Mouse (Mus musculus) adrenal gland, adult 8-10 months (tissue): Measurements from ENCODE around the gene Bnc2. TPM values are rescaled to one million over a fixed set of nuclear protein-coding genes. Genes with fewer than 3 reads are reported as not detected.

Experiments
- DNase-seq: peaks from one replicate; pipeline ENCODE4 v3.0.0; 2022
- total RNA-seq, 4 experiments: library from RNA; stranded (reverse); gene quantifications; 2 replicates each; pipeline ENCODE4 v1.2.4; 2022

The Bnc2 gene
- total RNA-seq, 4 experiments from 2014 or later: 11.9 to 18.9 (median 15.8) TPM

DNA sequence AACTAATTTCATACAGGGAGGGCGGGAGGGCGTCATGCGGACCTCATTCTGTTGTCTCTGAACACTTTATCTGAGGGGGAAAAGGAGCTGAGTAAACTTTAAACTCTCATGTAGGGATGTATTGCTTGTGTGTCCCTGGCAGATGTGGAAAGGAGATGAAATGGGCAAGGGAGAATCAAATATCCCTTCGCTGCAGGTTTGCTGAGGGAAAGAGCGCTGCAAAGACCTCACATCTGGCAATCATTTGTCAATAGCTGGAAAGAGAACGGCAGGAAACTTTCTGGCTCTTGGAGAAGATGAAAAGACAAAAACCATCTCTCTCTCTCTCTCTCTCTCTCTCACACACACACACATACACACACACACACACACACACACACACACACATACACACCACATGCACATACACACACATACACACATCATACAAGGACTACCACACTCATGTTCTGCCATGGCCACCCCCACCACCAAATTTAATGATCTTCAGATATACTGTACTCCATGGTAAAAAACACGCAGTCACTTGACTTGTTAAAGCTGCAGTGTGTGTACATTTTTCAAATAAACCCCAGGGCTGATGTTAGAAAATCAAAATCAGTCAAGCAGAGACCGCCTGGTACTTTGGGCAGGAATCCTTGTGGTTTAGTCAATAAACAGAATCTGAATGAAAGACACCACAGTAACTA is 172.3 kb downstream of the Bnc2 start:
- no peak for DNase-seq

- DNase-seq: no peak
Observed at GRCm38 (mm10) chr4:84500796-84501349, 174.2 kb downstream of the Bnc2 start.

- no peak for DNase-seq
Observed at GRCm38 (mm10) chr4:84500259-84500658, 174.8 kb downstream of the Bnc2 start.

DNA sequence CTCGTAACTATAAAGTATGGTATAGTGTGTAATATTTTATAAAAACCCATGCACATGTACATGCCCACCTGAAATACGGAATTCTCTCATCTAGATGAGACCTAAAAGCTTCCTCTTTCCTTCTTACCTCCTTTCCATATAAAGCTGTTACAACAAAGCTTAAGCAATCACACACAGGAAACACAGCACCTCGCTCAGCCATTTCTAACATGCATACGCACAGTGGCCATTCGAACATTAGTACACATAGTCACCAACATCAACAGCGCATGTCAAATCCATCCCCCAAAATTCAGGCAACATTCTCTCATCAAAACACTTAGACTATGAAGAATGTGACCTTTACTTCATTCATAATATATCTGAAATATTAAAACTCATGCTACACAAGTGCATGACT is 176.6 kb downstream of the Bnc2 start:
- no peak for DNase-seq

DNA sequence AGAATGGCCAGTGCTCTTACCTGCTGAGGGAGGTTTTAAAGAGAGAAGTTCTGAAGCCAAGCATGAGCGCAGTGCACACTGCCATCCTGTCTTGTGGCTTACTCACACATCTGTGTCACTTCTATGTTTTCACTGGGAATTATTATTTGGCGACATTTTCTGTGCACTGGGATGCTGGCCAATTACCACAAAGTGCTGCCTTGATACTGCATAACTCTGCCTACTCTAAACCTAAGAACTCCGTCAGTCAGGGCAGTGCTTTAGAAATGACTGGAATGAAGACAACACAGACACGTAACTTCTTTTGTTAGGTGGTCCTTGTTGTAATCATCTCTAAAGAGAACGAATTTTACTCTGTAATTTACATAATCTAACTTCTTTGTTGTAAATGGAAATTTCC is 186.8 kb downstream of the Bnc2 start:
- DNase-seq: no peak

- no peak for DNase-seq
Observed at GRCm38 (mm10) chr4:84482680-84483079, 192.4 kb downstream of the Bnc2 start.

- no peak for DNase-seq
Observed at GRCm38 (mm10) chr4:84472643-84473042, 202.4 kb downstream of the Bnc2 start.

GRCm38 (mm10) chr4:84470106-84470885 is 204.8 kb downstream of the Bnc2 start:
- DNase-seq: no peak

DNA sequence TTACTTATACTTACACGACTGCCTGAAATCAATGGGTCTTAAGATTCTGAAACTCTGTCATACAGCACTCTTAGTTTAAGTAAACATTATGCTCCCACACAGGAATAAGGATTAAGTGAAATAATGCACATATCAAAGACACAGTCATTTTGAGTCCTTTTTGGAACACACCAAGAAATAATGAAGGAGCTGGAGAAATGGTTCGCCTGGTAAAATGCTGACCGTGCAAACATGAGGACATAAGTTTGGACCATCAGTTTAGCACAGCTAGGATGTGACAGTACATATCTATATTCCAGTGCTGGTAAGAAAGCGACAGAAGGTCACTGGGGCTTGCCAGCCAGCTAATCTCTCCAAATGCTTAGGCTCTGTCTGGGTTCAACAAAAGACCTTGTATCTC is 205.7 kb downstream of the Bnc2 start:
- no peak for DNase-seq

- no peak for DNase-seq
Observed at GRCm38 (mm10) chr4:84467722-84468121, 207.4 kb downstream of the Bnc2 start.

GRCm38 (mm10) chr4:84458218-84458560 is 216.9 kb downstream of the Bnc2 start:
- no peak for DNase-seq

DNA sequence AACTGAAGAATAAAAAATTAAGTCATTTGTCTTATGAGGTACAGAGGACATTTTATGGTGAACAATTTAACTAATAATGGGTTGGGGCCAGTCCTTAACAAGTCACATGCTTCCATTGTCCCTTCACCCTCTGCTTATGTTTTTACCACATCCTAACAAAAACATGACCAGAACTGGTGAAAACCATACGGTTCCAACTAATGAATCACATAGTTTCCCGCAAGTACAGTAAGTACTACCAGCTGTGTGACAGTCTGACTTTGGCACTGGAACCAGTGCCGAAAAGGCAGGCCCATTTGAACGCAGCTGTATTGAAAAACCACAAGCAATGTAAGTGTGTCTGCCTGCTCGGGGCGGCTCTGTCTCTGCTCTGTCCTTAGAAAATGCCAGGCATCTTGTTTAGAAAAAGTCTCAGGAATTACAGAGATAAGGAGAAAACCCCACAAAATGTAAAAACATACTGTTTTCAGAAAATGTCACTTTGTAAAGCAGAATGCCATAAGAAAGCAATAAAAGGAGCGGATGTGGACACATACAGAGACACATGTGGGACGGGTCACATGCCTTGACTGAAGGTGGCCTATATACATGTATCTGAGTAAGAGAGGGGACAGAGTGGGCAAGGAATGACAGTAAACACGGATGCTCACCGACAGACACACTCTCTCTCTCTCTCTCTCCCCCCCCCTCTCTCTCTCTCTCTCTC is 217.4 kb downstream of the Bnc2 start:
- no peak for DNase-seq

DNA sequence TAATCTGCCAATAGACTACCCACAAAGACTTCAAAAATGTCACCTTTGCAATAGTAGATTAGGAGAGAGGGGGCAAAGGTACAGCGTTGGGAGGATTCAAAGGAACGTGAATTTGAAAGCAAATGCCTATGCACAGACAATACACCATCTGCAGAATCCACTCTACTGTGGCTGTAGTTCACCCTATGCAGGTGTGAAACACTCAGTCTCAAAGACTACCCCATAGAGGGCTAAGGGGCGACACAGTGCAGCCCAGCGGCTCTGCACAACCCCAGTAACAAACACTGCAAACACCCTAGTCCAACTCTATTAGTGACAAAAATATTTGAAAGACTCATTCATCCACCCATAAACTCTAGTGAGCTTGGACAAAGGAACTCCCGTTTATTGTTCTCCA is 218.2 kb downstream of the Bnc2 start:
- no peak for DNase-seq

- DNase-seq: no peak
Observed at GRCm38 (mm10) chr4:84456198-84456852, 218.8 kb downstream of the Bnc2 start.

- DNase-seq: no peak
Observed at GRCm38 (mm10) chr4:84454493-84454892, 220.6 kb downstream of the Bnc2 start.

DNA sequence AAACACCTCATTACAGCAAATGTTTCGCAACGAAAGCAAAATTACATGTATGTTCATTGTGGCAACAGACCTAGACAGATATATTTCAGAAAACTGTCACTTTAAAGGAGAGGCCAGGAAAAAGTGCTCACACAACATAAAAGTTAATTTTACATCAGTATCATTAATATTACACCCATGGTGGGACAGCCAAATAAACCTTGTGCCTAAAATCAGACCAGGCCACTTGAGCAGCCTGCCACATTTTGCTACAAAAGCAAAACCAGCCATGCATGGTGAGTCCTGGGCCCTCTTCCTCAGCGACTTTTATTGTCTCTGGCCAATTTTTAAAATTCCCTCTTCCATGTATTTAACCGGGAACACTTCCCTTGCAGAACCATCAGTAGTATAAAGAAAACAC is 221.5 kb downstream of the Bnc2 start:
- DNase-seq: no peak

- no peak for DNase-seq
Observed at GRCm38 (mm10) chr4:84452642-84453041, 222.4 kb downstream of the Bnc2 start.

- no peak for DNase-seq
Observed at GRCm38 (mm10) chr4:84449246-84450005, 225.6 kb downstream of the Bnc2 start.

DNA sequence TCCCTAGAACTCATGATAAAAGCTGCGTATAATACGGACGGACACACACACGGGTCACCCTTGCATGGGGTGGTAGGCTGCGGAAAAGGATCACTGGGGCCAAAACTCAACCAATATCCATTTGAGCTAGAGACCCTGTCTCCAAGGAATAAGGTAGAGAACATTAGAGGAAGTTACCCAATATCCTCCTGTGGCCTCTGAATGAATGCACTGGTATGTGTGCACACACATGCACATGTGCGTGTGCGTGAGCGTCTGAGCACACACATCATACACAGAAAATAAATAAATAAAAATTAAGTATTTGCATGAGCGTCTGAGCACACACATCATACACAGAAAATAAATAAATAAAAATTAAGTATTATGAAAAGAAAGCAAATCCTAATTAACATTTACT is 241.8 kb downstream of the Bnc2 start:
- no peak for DNase-seq

- DNase-seq: no peak
Observed at GRCm38 (mm10) chr4:84431677-84432515, 243.2 kb downstream of the Bnc2 start.

DNA sequence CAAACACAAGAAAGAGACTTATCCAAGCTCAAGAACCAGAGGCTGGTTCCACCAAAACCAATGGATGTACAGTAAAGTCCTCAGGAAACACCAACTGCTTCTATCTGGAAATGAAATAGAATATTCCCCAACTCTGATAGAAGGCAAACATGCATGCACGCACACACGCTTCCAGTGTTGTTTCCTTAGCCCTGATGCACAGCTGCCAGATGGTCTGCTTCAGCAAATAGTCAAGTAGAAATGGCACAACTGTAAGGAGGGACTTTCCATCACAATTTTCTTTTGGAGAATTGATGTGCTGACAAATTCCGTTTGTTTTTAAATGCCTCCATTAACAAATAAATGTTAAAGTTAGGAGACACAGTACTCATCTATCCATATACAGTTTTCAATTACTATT is 247.1 kb downstream of the Bnc2 start:
- DNase-seq: no peak
